Mouse (Mus musculus) adrenal gland, postnatal 0 days (tissue): ENCODE measurements around the gene Ttc24. TPM values are rescaled to one million over a fixed set of nuclear protein-coding genes. Genes with fewer than 3 reads are reported as not detected.

Experiments used
- polyA plus RNA-seq: library from polyadenylated mRNA; unstranded; fragments of >200 nt; fragmentation: Nextera tagmentation; extraction: Ambion mirVana; gene quantifications from 2 replicates; pipeline ENCODE4 v1.2.1, GENCODE M21; 2015

The Ttc24 gene
- polyA plus RNA-seq, result not detected in 2 replicates

DNA sequence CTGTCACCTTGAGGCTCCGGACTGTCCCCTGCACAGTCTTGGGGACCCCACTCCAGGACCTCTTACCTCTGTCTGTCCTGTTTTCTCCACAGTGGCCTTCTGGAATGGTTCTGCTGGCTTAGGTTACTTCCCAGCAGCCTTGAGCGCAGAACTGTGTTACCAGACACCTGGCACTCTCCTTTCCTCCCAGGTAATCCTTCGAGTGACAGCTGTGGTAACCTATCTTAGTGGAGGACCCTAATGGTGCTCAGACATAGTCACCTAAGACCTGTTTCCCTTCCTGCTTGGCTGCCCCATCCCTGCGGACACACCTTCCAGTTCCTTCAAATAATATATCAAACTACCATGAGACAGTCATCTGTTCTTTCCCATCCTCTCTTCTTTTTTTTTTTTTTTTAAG, at the start of gene Ttc24:
Gene Ttc24 (minus strand): TSS at position 101 of the 400 bp plus-strand sequence.

DNA sequence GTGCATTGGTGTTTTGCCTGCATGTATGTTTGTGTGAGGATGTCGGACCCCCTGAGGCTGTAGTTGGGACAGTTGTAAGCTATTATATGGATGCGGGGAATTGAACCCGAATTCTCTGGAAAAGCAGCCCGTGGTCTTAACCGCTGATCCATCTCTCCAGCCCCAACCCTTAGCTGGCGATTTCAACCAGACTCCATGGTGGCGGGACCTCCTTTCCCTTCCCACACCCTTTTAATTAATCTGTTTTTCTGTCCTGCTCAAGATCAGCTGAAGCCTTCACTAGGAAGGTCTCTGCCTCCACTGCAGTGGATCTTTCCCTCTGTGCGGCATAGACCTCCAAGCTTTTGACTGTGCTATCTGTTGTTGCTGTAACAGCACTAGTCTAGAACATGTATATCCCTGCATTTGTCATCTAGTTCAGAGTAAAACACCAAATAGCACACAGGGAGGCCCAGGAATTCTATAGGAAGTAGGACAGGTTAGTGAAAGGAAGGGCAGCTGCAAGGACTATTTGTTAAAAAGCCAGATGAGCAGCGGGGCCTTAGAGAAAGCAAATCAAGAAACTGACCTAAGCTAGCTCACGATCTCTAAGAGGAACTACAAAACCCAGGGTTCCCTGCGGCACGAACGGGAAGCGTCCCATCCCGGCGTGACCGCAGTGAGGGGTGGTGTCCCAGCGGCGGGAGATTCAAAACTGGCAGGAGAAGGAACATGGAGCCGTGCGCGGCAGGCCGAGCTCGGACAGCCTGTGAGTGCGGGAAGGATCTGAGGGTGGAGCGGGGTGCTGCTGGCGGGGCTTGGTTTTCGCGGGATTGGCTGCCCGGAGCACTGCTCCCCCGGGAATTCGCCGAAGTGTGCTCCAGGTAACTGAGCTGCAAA, 3.5 kb upstream of the Ttc24 start, which contains the start of gene Iqgap3:
Gene Iqgap3 (plus strand): TSS at position 627 of the 879 bp plus-strand sequence.

DNA sequence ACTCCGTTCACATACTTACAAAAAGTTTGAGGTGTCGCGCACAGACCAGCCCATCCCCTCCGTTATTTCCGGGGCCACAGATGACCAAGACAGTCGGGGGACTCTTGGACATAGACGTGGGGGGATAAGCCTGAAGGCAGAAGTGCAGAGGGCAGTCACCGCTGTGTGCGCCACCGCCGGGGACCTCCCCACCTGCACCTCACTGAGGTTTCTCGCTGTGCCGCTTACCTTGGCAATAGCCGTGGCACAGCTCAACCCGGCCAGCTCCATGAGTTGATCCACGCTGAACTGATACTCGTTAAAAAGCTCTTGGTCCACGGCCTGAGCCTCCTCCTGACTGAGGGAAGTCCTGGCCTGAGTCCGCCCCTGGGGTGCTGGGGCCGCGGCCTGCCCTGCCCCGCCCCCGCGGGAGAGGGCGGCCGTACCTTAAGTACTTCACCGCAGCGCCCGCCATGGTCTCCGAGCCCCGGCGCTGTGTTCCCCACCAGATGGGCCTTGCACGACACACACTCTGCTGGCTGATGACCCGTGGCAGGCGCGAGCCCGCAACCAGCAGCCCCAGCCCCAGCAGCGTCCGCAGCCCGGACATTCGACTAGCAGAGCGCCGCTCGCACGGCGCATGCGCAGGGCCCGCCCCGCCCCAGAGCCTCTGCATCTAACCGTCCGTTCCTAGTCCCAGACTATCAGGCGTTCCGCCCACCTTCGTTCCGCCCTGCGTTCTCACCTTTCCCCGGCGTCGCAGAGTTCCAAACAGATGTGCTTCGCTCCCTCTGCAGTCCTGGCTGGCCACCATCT, 20.0 kb downstream of the Ttc24 start, which contains the start of gene Naxe:
Gene Naxe (minus strand): TSS at position 594 of the 795 bp plus-strand sequence.

DNA sequence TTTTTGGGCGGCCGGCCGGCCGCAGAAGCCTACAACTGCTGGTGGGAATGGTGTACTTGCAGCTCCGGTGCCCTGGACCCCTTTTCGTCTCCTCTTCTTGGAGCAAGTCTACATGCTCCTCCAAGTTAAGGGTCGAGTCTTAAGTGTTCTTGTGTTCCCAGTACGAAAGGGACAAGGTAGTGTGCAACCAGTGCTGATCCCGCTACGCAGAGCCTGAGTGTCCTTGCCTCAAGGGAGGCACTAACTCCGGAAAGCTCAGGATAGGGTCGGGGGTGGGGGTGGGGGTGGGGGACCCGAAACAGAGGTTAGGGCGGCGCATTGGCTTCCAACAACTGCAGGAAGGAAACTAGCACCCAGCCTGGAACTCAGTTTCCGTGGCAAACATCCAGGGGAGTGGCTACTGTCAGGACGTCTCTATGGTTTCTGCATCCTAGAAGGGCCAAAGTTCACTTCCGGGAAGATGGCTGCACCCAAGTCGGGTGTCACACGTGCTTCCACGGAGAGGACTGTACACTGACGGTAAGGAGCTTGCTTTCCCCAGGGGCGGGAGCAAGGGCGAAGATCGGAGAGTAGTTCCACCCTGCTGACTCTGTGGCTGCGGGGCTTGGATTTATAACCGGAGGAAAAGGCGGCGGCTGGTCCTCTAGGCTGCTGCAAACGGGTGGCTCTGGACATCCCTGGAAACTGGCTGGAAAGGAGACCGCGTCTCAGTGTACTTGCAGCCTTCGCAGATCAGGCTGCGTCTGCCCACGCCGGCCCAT, 35.3 kb downstream of the Ttc24 start, which contains the start of gene Gpatch4:
Gene Gpatch4 (plus strand): TSS at position 448 of the 761 bp plus-strand sequence.

DNA sequence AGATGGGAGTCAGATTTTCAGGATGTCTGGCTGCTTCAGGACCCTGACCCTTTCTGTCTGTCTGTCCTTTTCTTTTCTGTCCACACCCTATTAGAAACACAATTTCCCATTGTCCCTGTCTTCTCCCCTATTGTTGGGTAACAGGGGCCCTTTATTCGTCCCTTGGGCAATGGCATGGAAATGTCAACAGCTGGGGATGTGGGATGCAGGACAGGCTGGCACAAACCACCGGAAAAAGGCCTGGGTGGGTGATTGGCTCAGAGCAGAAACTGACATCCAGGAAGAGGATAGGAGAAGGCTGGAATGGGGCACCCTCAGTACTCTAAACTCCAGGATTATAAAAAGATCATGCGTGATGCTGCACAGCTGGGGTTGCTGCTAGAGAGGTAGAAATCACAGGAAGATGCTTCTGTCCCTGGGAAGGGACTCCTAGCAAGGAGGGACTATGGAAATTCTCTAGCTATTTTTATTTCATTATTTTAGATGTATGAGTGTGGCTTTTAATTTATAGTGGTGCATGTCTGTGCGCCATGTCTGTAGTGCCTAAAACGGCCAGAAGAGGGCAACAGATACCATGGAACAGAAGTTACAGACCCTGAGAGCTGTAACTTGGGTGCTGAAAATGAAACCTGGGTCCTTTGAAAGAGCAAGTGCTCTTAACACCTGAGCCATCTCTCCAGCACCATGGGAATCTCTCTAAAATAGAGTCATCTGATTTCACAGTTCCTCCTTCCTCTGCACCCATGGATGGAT, 50.5 kb downstream of the Ttc24 start, which contains the start of gene Hapln2:
Gene Hapln2 (minus strand): TSS at position 150 of the 753 bp plus-strand sequence.

Other genes with a start within 250 kb of the Ttc24 start
- gene Sh2d2a, start 231.5 kb downstream of the Ttc24 start, polyA plus RNA-seq, result 0.21 TPM in 1 of 2 replicates, not detected in the other
- gene Prcc, start 192.7 kb downstream of the Ttc24 start, polyA plus RNA-seq, result 12.9 and 13.1 TPM in 2 replicates
- gene Hdgf, start 172.0 kb downstream of the Ttc24 start, polyA plus RNA-seq, result 129 and 149 TPM in 2 replicates
- gene Mrpl24, start 158.8 kb downstream of the Ttc24 start, polyA plus RNA-seq, result 101 and 121 TPM in 2 replicates
- gene Isg20l2, start 148.0 kb downstream of the Ttc24 start, polyA plus RNA-seq, result 17.3 and 22.7 TPM in 2 replicates
- 9.1 and 14.5 TPM in 2 replicates for gene Rrnad1, start 147.6 kb downstream of the Ttc24 start, polyA plus RNA-seq
- gene Crabp2, start 129.6 kb downstream of the Ttc24 start, polyA plus RNA-seq, result 6.4 and 11.8 TPM in 2 replicates
- gene Nes, start 107.2 kb downstream of the Ttc24 start, polyA plus RNA-seq, result 6.7 and 8.3 TPM in 2 replicates
- 5.2 and 9.7 TPM in 2 replicates for gene Bcan, start 78.1 kb downstream of the Ttc24 start, polyA plus RNA-seq
- 0.11 TPM in 1 of 2 replicates, not detected in the other for gene Hapln2, start 50.7 kb downstream of the Ttc24 start, polyA plus RNA-seq
- 15.4 and 16.1 TPM in 2 replicates for gene Gpatch4, start 35.2 kb downstream of the Ttc24 start, polyA plus RNA-seq
- 197 and 241 TPM in 2 replicates for gene Naxe, start 19.8 kb downstream of the Ttc24 start, polyA plus RNA-seq
- 3.7 and 3.8 TPM in 2 replicates for gene Iqgap3, start 3.7 kb upstream of the Ttc24 start, polyA plus RNA-seq
- gene Mef2d, start 64.1 kb upstream of the Ttc24 start, polyA plus RNA-seq, result 16.6 and 22.4 TPM in 2 replicates
- gene Rhbg, start 176.4 kb upstream of the Ttc24 start, polyA plus RNA-seq, result 0.44 and 0.46 TPM in 2 replicates
- 0.19 and 0.44 TPM in 2 replicates for gene Gm38392, start 208.9 kb upstream of the Ttc24 start, polyA plus RNA-seq
- gene Tsacc, start 218.7 kb upstream of the Ttc24 start, polyA plus RNA-seq, result 28.9 and 48.6 TPM in 2 replicates
- gene Cct3, start 218.8 kb upstream of the Ttc24 start, polyA plus RNA-seq, result 229 and 265 TPM in 2 replicates
- gene Glmp, start 246.7 kb upstream of the Ttc24 start, polyA plus RNA-seq, result 174 and 296 TPM in 2 replicates